Mouse (Mus musculus): Measurements from ENCODE around the gene 1500009C09Rik. TPM values are rescaled to one million over a fixed set of nuclear protein-coding genes. Genes with fewer than 3 reads are reported as not detected.
"Not testable (repeated sequence)": the region's sequence is repeated elsewhere in the genome, so short reads cannot be mapped to it uniquely, and the experiment has no call there.

Gene 1500009C09Rik
- total RNA-seq, 2 experiments from 2014 or later, result 100 to 113 TPM

DNA sequence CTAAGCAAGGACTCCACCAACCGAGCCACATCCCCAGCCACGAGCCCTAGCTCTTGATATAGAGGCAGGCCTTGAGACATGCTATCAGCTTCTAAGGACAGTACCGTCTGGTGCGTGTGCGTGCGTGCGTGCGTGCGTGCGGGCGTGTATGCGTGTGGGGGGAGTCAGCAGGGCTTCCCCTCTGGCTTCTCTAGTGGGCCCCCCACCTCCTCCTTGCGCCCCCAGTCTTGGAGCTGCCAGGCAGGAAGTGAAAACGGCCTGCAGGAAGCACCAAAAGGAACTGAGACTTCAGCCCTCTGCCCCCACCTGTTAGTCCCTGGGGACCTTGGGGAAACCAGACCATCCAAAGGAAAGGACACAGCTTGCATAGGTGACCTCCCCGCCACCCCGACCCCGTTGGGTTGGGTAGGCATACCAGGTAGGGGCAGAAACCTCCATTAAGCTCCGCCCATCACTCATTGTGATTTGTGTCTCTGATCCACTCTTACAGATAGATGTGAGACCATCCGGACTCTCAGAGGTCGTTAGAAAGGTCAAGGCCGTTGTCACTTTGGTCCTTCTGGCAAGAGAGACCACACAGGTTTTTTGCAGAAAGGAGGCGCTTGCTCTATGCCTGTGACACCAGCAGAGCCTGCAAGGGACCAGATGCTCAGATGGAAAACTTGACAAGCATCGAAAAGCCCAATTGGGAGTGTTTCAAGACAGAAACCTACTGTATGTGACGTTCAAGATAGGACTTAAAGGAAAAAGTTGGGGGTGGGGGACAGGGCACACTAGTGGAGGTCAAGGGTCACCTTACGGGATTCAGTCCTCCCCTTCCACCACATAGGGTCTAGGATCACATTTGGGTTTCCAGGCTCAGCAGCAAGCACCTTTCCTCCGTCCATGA is 33.2 kb upstream of the 1500009C09Rik start:
- no peak for DNase-seq (ENCODE audit: low spot score in 2 of 2)

DNA sequence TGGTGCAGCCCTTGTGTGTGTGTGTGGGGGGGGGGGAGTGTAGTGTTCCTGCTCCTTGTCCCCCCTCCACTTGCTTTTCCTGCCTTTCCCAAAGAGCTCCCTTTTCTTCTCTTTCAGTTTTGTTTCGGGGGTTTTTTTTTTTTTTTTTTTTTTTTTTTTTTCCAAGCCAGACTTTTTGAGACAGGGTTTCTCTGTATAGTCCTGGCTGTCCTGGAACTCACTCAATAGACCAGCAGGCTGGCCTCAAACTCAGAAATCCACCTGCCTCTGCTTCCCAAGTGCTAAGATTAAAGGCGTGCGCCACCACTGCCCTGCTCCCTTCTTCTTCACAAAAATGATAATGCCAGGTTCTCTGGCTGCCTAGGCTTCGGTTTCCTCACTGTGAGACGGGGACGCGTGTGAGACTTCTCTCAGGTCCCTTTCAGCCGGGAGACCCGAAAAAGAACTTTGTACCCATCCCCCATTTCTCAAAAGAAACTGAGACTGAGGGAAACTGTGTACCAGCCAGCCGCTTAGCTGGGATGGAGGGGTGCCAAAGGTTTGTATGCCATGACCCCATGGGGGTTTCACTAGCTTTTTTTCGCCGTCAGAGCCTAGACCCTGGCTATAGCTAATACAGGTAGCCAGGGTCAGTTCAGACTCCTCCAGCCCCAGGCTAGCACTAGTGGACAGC is 32.1 kb upstream of the 1500009C09Rik start:
- no peak for DNase-seq (ENCODE audit: low spot score in 2 of 2)

DNA sequence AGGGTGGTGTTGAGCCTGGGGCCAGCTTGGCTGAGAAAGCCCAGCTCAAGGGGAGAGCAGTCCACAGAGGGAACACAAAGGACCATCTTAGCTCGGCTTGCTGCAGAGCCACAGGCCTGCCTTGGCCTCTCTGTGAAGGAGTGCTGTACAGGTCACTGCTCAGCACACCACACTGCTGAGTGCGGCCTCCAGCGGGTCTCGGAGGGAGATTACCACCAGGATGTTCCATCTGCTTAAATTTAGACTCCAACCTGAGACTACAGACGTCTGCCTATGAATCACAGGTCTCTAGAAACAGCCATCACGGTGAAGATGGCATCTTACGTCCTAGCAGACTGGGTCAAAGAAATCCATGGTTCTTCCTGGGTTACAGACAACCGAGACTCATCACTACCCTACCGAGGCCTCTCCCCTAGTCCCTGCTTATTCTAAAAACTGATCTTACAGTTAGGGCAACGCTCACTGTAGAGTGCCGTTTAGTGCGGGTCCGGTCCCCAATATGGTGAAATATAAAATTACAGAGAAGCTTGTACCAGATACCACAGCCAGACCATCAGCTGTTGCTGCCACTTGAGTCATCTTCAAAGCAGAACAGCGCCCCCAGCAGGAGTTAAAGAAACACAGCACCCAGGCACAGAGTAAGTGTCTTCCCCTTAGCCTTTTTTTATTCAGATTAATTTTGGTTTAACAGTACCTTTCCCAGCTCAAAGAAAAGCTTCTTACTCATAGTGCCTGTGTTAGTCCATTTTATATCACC is 30.9 kb upstream of the 1500009C09Rik start:
- no peak for DNase-seq (ENCODE audit: low spot score in 2 of 2)

DNA sequence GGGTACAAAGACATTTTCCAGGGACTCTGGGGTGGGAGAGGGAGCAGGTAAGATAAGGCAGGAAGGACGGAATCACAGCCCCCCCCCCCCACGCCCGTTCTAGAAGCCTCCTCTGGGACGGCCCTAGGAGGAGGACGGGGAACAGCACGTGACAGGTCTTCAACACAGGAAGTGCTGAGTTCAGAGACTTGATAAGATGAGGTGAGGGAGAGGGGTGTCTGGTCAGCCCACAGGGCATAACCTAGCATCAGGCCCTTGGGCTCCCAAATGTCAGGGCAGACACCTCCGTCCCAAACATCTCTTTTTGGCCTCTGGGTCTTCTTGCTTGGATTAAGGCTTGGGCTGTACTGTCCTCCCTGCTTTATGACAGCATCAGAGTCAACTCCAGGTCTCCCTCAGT is 28.9 kb upstream of the 1500009C09Rik start:
- DNase-seq (ENCODE audit: low spot score in 2 of 2), result no peak

DNA sequence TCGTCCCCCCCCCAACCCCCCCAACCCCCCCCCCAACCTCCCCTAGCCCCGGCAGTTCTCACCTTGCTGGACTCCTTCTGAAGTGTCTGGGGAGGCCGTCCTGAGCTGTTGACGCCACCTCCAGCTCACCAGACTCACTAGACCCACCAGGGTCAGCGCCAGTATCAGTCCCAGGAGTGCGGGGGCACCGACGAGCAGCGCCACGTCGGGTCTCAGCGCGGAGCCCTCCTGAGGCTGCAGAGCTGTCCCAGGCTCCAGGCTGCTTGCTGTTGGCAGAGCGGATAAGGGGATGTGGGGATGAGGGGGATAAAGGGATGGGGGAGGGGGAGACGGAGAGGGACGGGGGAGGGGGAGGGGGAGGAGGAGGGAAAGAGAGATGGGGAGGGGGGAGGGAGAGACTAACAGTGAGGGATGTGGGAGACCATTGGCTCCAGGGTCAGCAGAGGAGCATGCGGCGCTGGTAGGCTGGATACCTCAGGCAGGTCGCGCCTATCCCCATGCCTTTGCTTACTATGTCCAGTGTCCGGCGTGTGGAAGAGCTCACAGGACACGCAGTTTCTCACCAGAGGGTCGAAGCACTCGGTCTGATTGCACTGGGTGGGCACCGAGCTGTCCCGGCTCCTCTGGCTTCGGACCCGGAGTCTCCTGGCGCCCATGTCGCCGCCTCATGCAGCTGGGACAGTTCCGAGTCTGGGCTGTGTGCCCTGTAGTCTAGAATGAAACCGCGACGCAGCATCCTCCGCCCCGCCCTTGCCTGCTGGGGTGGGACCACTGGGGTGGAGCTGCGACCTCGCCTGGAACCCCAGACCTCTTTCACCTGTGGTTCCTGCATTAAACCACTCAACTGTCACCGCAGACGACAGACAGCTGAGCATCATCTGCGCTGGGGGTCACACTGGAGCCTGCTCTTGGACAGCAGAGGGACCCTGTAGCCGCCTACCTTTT is 28.3 kb upstream of the 1500009C09Rik start, which contains the start of gene Tnfrsf13c:
TSS of gene Tnfrsf13c (minus strand) at position 713 of the 945 bp plus-strand sequence.
- no peak for DNase-seq (ENCODE audit: low spot score in 2 of 2)

DNA sequence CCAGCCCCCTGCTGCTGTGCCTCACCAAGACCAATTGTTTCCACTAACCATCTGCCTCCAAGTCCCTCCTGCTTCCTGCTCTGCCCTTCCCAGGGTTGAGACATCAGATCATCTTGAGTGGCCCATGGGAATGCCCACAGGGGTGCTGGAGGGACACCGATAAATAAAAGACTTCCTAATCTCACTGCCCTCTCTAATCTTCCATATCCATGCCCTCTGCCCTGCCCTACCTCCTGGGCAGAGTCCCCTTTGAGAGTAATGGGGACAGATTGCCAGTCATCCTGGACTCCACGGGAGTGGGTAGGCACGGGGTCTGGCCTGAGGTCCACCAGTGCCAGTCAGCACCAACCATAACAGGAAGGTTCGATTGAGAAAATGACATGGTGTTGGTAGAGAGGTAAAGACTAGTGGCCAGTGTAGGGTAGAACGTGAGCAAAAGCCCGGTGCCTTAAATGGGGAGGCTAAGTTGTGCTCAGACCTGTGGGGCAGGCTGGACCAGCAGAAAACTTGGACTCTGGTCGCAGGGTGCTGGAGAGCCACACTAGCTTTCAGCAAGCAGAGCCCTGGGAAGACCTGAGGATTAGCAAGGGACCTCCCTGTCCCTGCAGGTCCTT is 27.5 kb upstream of the 1500009C09Rik start:
- no peak for DNase-seq (ENCODE audit: low spot score in 2 of 2)

DNA sequence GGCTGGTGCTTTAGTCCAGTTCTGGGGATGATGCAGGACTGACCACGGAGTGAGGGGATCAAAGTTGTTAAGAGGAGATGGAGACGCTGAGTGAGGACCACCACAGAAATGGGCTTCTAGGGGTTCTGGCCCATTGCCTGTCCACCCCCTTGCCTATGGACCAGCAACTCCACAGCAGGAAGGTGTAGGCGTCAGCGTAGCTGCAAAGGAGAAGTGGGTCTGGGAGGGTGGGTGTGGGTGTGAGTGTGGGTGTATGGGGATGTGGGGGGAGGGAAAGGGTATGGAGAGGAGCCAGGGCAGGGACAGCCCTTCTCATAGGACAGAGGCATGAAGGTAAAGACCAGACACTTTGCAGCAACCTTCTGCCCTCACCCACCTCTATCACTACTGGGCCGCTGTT is 26.4 kb upstream of the 1500009C09Rik start:
- DNase-seq (ENCODE audit: low spot score in 2 of 2), result no peak

DNA sequence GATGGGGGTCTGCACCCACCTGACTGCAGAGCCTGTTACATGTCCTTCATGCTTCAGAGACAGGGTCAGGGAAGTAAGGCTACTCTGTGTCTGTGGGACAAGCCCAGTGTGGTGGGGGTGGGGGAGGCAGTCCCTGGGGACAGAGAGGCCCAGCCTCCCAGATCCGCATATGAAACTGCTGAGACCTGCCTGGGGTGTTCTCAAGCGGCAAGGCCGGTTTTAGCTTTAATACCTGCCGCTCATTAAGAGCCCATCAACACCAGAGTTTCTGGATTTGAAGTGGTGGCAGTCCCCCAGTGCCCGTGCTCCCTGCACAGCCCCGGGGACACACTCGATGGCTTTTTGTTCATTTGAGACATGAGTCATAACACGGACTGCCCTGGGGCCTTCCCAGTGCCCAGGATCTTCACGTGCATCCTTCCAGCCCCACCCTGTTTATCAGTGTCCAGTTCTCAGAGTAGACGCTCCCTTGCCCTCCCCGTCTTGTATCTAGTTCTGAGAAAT is 22.6 kb upstream of the 1500009C09Rik start:
- DNase-seq (ENCODE audit: low spot score in 2 of 2), result no peak

DNA sequence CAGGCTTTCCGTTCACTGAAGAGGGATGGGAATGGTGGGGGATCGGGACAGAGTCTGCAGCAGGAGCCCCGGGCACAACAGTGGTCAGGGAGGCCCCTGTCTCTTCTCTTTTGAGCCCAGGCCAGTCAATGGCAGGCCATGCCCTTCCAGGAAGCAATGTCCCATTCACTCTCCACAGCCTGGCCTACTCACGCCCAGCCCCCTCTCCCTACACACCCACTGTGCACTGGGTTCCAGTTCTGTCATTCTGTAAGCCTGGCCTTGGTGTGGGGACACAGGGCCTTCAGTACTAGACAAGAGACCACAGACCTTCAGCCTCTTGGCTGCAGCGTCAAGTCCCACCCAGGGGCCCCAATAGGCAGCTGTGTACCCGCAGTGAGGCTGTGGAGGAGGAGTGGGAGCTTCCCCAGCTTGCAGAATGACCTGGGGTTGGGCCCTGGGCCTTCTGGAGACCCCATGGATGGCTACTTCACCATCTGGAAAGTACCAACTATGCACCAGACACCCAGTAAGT is 22.0 kb upstream of the 1500009C09Rik start:
- DNase-seq (ENCODE audit: low spot score in 2 of 2), result no peak

DNA sequence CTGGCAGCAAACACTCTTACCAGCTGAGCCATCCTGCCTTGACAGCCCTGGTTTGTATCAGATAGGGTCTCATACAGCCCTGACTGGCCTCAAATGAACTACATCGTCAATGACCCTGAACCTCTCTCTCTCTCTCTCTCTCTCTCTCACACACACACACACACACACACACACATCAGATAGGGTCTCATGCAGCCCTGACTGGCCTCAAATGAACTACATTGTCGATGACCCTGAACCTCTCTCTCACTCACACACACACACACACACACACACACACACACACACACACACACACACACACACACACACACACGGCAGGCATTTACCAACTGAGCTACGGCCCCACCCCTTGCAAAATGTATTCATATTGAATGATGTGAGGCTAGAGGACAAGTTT is 21.1 kb upstream of the 1500009C09Rik start:
- no peak for DNase-seq (ENCODE audit: low spot score in 2 of 2)

DNA sequence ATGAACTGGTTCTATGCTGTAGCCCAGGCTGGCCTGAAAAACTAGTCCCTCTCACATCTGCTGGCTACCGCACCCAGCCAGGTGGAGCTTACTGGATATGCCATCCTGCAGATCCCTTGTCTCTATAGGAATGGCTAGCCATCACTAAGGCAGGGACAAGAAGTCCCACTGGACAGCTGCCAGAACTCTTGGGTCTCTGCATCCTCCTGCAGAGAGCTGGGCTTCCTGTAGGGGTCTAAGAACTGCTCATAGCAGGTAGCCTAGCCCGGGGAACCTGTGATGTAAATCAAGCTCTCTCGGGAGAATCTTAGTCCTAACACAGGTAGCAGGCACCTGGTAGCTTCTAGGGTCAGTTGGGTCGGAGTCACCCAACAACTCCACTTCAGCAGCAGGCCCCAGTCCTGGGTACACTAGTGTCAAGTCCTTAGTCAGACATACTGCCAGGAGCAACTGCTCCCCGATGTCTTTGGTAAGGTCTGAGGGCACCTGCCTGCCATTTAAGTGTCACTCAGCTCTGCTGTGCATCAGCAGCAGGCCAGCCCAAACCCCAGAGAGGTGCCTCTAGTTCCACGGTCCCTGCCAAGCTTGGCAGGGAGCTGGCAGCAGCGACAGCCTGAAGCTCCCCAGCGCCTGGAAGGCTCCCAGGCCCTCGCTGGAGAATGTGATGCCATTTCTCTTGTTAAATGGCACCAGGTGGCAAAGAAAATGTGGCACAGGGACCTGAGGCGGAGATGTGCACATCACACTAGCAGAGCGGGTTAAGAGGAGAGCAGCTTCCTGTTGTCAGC is 20.4 kb upstream of the 1500009C09Rik start:
- peak; percentile 45 to 54 for DNase-seq (ENCODE audit: low spot score in 2 of 2)

DNA sequence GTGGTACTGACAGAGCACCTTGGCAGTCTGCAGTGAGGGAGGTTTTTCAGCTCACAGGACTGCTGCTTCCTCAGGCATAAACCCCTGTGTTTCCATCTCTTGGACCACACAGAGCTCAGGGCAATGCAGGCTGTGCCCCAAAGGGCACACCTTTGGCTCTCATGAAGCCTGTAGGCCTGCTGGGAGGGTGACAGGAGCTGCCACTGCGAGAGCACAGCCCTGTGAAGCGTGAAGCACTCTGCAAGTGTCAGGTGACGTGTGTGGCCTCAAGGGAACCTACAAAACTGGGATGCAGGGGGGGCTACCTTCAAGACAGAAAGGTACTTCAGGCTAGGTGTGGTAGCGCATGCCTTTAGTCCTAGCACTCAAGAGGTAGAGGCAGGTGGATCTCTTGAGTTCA is 19.5 kb upstream of the 1500009C09Rik start:
- no peak for DNase-seq (ENCODE audit: low spot score in 2 of 2)

DNA sequence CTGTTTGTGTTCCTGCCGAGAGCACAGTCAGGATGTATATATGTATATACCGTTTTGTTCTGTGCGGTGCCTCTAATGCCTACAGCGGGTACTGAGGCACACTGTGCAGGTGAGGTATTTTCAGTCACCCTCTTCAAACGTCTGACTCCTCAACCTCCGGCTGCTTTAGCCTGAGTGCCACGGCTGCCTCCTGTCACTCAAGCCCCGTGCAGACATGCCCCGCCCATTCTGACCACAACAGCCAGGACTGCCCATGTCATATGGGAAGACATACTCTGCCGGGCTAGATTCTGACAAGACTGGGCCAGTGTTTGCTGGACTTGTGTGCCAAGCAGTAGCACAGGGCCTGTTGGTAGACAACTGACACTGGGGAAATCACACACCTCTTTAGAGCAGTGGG is 16.5 kb upstream of the 1500009C09Rik start:
- DNase-seq (ENCODE audit: low spot score in 2 of 2), result no peak

DNA sequence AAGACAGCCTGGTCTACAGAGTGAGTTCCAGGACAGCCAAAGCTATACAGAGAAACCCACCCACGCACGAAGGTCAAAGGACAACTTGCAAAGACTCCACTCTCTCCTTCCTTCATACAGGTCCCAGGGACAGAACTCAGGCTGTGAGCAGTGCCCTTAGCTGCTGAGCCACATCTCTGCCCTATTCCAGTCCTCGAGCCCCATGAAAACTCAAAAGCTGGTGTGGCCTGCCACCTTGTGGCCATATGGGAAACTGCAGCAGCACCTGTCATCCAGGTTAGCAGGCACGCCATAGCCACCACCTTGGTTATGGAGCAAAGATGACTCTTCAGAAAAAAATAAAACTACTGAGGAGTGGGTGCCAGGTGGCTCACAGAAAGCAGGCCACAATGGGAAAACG is 15.6 kb upstream of the 1500009C09Rik start:
- DNase-seq (ENCODE audit: low spot score in 2 of 2), result peak; percentile 71 to 88

DNA sequence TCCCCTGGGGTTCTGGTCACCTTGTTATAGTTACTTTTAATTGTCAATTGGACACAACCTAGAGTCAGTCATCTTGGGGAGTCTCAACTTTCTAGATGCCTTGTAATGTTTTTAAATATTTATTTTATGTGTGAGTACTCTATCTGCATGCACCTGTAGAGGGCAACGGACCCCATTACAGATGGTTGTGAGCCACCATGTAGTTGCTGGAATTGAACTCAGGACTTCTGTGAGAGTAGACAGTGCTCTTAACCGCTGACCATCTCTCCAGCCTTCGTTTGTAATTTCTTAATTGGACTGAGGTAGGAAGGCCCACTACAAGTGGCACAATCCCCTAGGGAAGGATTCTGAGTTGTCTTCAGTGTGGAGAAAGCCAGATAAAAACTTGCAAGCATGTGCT is 8.9 kb upstream of the 1500009C09Rik start:
- no peak for DNase-seq (ENCODE audit: low spot score in 2 of 2)

DNA sequence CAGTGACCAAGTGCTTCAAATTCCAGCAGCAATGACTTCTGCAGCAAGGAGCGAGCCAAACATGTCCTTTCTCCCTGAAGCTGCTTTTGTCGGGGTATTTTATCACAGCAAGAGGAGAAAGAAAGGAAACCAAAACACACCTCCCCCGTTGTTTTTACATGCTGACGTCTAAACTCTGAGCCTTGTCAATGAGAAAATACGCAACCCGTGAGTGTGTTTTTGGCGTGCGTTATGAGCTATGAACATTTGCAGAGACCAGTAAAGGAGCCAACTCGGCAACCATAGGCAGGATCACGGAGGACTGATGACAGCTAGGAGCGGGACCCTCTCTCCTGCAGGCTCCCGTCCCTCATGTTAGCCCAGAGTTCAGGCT is 8.5 kb upstream of the 1500009C09Rik start:
- DNase-seq (ENCODE audit: low spot score in 2 of 2), result no peak

DNA sequence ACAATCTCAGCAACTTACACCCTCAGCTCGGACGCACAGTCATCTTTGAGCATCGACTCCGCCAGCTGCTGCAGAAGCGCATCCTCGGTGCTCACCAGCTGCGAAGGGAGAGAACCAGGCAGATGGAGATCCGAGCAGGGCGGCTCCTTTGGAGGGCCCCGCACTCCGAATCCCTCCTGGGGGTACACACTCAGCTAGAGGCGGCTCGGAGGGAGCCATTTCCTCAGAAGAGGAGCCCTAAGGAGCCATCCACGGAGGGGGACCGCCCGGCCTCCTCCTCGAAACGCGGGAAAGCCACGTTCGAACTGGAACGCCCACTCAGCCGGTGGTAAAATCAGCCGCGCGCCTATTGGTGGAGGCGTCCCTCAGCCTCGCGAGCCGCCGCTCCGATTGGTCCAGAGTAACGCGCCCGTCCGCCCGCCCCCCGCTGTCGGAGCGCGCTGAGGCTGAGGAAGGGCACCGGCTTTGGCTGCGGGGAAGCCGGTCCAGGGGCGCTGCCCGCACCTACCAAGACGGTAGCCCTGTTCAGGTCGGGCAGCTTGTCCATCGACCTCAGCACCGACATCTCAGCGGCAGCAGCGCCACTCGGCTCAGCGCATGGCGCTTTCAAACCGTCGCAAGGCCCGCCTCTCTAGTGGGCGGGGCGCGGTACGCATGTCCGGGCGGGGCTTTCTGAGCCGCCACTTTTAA is 7.9 kb upstream of the 1500009C09Rik start, which contains the start of gene Cenpm:
TSS of gene Cenpm (minus strand) at position 634 of the 690 bp plus-strand sequence.
- peak; percentile 89 to 95 for DNase-seq (ENCODE audit: low spot score in 2 of 2)

DNA sequence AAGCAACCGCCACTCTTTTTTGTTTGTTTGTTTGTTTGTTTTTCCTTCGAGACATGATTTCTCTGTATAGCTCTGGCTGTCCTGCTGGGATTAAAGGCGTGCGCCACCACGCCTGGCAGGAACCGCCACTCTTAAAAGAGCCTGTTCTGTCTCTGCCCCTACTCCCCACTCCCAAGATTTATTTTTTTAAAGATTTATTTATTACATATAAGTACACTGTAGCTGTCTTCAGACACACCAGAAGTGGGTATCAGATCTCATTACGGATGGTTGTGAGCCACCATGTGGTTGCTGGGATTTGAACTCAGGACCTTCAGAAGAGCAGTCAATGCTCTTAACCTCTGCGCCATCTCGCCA is 7.4 kb upstream of the 1500009C09Rik start:
- not testable (repeated sequence) for DNase-seq (ENCODE audit: low spot score in 2 of 2)
